Mouse (Mus musculus): Measurements from ENCODE around the gene Tsen34. TPM values are rescaled to one million over a fixed set of nuclear protein-coding genes. Genes with fewer than 3 reads are reported as not detected.
"Not testable (repeated sequence)": the region's sequence is repeated elsewhere in the genome, so short reads cannot be mapped to it uniquely, and the experiment has no call there.

Tsen34 gene
- polyA plus RNA-seq, 1 experiment from 2014 or later, result 286 TPM

DNA sequence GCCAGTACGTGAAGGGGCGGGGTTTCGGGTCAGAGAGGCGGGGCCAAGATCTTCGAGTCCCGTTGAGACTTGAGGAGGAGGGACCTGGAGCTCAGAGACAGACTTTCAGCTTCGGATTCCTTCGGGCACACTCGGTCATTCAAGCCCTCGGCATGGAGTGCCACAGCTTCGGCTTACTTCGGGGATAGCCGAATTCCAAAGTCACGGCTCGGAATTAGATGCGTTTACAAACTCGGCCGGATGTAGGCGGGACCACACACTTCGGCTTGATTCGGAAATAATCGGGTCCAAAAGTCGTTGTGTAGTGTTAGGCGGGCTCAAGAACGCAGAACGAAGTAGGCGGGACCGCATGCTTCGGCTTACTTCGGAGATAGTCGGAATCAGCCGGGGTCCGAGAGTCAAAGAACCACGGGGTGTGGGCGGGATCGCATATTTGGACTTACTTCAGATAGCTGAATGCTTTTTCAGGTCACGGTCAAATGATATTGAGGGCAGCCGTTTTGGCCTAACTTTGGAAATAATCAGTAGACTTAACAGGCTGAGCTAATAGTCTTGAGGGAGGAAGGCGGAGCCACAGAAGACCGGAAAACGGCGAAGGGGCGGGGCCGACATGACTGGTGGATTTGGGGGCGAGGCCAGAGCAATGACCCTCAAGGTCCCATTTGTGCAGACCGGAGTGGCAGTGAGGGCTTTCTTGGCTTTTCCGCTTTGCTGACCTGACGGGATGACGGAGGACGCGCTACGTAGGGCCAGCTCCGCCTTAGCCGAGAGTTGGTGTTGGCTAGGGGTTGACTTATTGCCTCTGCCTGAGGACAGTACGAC is 535 bp downstream of the Tsen34 start, which contains the start of gene Mboat7:
TSS of gene Mboat7 (minus strand) at position 537 of the 822 bp plus-strand sequence.
- under 1% methylated on average over 55 of the region's 55 CpGs for WGBS
- Histone ChIP-seq H3K9ac (peak within 1 kb of the TSS; percentile 90), H3K4me2 (peak within 1 kb of the TSS; percentile 90), H3K4me1 (peaks cover 25% of the 10 kb centered on the region), H3K9me3 (replicated peaks) (no peaks in the 10 kb centered on the region), H3K4me3 (replicated peaks) (peak within 1 kb of the TSS; percentile 76), H3K27me3 (no peaks in the 10 kb centered on the region), H3K27ac (peak within 1 kb of the TSS; percentile 99), H3K36me3 (peaks cover 43% of the 10 kb centered on the region)
- ATAC-seq (replicated peaks; ENCODE audit: low FRiP score), result peak; percentile 91

DNA sequence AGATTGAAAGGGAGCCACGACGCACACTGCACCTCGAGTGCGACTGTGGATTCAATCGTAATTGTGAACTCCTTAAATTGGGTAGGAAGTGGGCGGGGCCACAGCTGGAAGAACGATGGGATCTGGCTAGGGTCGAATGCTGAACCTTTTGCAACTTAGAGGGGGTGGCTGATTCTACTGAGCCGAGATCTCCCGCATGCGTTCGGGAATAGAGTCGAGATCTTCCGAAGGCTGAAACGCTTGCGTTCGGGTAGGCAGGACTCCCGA is 1.1 kb downstream of the Tsen34 start:
- peak overlapping the region; percentile 90 for H3K4me2 ChIP-seq
- under 1% methylated on average over 18 of the region's 18 CpGs for WGBS
- H3K36me3 ChIP-seq, result peaks cover 44% of the 10 kb centered on the region
- peak overlapping the region; percentile 90 for H3K9ac ChIP-seq
- no peak for ATAC-seq (replicated peaks; ENCODE audit: low FRiP score)
- H3K27ac ChIP-seq, result peak overlapping the region; percentile 99
- peak overlapping the region; percentile 76 for H3K4me3 ChIP-seq (replicated peaks)
- no peaks in the 10 kb centered on the region for H3K27me3 ChIP-seq
- peaks cover 25% of the 10 kb centered on the region for H3K4me1 ChIP-seq
- no peaks in the 10 kb centered on the region for H3K9me3 ChIP-seq (replicated peaks)

DNA sequence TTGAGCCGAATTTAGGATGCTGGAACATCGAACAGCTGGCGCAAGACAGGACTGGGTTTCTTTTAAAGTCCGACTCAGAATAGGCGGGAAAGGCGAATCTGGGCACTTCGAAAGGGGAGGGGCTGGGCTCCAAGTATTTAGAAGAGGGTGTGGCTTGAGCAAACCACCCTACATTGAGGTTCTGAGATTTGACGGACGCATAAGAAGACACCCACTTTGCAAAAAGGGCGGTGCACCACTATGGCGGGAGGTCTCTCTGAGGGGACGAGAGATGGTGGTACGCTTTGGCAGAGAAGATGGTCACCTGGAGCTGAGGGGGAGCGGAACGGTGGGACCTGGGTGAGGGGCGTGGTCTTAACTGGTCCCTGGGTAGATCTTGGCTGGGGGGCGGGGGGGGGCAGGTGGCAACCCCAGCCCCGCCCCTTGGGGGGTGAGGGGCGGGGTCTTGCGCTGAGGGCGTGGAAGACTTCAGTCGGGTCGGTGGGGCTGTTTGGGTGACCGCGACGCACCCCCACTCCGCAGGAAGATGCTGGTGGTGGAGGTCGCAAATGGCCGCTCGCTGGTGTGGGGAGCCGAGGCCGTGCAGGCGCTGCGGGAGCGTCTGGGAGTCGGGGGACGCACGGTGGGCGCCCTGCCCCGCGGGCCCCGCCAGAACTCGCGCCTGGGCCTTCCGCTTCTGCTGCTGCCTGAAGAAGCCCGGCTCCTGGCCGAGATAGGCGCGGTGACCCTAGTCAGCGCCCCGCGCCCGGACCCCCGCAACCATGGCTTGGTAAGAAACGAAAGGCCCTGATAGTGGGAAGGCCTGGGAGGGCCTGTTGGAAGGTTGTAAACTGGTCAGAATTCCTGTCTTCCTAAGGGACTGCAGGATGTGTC is 1.6 kb downstream of the Tsen34 start:
- Histone ChIP-seq H3K4me2 (peak overlapping the region; percentile 90), H3K27ac (peak overlapping the region; percentile 99), H3K9ac (peak overlapping the region; percentile 90), H3K36me3 (peaks cover 50% of the 10 kb centered on the region), H3K4me3 (replicated peaks) (peak overlapping the region; percentile 76), H3K9me3 (replicated peaks) (no peaks in the 10 kb centered on the region), H3K27me3 (no peaks in the 10 kb centered on the region), H3K4me1 (peaks cover 25% of the 10 kb centered on the region)
- ATAC-seq (replicated peaks; ENCODE audit: low FRiP score), result peak; percentile 72
- 1% methylated on average over 46 of the region's 55 CpGs for WGBS

DNA sequence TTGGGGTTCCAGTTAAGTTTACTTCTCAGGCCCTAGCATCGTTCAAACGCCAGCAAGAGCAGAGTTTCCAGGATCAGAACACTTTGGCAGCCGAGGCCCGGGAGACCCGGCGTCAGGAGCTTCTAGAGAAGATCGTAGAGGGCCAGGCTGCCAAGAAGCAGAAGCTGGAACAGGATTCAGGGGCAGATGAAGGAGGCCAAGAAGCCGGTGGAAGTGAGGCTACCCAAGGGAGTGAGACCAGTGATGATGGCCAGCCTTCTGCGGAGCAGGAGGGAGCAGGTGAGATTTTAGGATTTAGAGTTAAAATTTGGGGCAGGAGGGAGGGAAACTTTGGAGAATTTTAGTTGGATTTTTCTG is 2.3 kb downstream of the Tsen34 start:
- WGBS, result 2% methylated on average over 9 of the region's 9 CpGs
- Histone ChIP-seq H3K4me3 (replicated peaks) (peak overlapping the region; percentile 76), H3K4me2 (peak overlapping the region; percentile 90), H3K36me3 (peaks cover 54% of the 10 kb centered on the region), H3K4me1 (peaks cover 25% of the 10 kb centered on the region), H3K27ac (peak overlapping the region; percentile 99), H3K9ac (peak overlapping the region; percentile 90)
- not testable (repeated sequence) for ATAC-seq (replicated peaks; ENCODE audit: low FRiP score); H3K27me3 ChIP-seq; H3K9me3 ChIP-seq (replicated peaks)

DNA sequence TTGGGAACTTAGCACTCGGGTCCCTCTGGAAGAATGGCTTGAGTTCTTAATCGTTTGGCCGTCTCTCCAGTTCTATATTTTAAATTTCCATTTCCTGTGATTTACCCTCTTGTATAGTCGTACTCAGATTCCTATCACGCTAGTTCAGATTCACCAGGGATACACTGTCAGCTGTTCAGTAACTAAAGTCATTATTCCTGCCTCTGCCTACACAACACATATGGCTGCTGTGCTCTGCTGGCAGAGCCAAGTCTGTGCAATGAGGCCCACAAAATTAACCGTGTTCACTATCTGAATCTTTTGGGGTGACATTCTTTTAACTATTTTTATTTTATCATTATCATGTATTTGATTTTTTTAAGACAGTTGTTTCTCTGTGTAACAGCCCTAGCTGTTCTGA is 5.8 kb downstream of the Tsen34 start:
- peaks cover 12% of the 10 kb centered on the region for H3K4me1 ChIP-seq

DNA sequence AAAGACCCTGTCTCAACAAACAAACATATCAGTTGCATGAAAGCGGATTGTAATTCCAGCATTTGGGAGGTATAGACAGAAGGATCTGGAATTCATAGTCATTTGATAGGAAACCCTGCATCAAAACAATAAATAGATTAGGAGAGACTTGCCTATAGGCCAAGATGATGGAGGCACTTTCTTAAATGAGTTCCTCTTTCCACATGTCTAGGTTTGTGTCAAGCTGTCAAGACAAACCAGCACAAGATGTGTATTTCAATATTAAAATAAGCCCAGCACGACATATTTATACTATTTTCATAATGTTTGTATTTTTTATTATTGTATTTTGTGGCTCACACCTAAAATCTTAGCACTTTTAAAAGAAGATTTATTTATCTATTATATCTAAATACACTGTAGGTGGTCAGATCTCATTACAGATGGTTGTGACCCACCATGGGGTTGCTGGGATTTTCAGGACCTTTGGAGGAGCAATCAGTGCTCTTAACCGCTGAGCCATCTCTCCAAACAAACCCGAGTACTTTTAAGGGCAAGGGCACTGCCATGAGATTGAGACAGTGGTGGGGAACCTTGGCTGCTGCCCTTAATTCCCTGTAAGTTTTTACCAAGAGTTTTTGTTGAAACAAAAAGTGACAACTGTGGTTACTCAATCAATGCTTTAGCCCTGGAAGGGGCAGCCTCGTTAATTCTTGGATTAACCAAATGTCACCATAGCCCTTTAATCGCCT is 10.7 kb downstream of the Tsen34 start:
- Histone ChIP-seq H3K4me2 (peak overlapping the region; percentile 82), H3K36me3 (peaks cover 68% of the 10 kb centered on the region), H3K9ac (peak overlapping the region; percentile 49), H3K4me1 (peaks cover 20% of the 10 kb centered on the region), H3K9me3 (replicated peaks) (no peaks in the 10 kb centered on the region), H3K27ac (peak overlapping the region; percentile 96), H3K4me3 (replicated peaks) (peak overlapping the region; percentile 81), H3K27me3 (no peaks in the 10 kb centered on the region)
- WGBS, result 22% methylated on average over 6 of the region's 6 CpGs
- ATAC-seq (replicated peaks; ENCODE audit: low FRiP score), result peak; percentile 49

More for the DNA sequence above, 5.8 kb downstream of the Tsen34 start:
- no peak overlapping the region for H3K4me2 ChIP-seq
- no peaks in the 10 kb centered on the region for H3K9me3 ChIP-seq (replicated peaks)
- H3K27ac ChIP-seq, result no peak overlapping the region
- peaks cover 64% of the 10 kb centered on the region for H3K36me3 ChIP-seq
- H3K4me3 ChIP-seq (replicated peaks), result no peak overlapping the region
- WGBS, result 95% methylated on average over 6 of the region's 6 CpGs
- no peaks in the 10 kb centered on the region for H3K27me3 ChIP-seq
- no peak for ATAC-seq (replicated peaks; ENCODE audit: low FRiP score)
- H3K9ac ChIP-seq, result no peak overlapping the region

DNA sequence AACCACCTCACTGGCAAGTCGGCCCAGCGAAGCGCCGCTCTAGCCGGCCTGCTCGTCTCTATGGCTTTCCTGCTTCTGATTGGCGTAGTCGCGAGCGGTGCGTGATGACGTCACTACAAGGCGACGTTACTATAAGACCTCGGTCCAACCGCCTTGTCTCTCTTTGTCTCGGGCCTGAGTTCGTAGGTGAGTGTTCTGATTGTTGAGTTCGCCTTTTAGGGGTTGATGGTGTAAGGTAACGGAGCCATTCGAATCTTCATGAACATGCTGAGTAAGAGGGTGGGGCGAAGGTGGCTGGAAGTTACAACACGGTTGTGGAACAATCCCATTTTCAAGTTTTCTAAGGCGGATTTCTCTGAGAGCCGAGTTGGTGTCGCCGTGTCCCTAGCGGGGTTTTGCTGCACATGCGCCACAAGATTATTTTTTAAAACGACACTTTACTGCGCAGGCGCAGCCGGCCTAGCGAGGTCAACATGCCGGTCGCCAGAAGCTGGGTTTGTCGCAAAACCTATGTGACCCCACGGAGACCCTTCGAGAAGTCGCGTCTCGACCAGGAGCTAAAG is 11.3 kb downstream of the Tsen34 start, which contains the start of gene Rps9:
TSS of gene Rps9 (plus strand) at position 115 of the 563 bp plus-strand sequence.
- Histone ChIP-seq H3K9me3 (replicated peaks) (no peaks in the 10 kb centered on the region), H3K4me3 (replicated peaks) (peak within 1 kb of the TSS; percentile 81), H3K9ac (peak within 1 kb of the TSS; percentile 81), H3K4me2 (peak within 1 kb of the TSS; percentile 82), H3K36me3 (peaks cover 62% of the 10 kb centered on the region), H3K27ac (peak within 1 kb of the TSS; percentile 96), H3K27me3 (no peaks in the 10 kb centered on the region), H3K4me1 (peaks cover 20% of the 10 kb centered on the region)
- WGBS, result 1% methylated on average over 42 of the region's 42 CpGs
- ATAC-seq (replicated peaks; ENCODE audit: low FRiP score), result peak; percentile 94

DNA sequence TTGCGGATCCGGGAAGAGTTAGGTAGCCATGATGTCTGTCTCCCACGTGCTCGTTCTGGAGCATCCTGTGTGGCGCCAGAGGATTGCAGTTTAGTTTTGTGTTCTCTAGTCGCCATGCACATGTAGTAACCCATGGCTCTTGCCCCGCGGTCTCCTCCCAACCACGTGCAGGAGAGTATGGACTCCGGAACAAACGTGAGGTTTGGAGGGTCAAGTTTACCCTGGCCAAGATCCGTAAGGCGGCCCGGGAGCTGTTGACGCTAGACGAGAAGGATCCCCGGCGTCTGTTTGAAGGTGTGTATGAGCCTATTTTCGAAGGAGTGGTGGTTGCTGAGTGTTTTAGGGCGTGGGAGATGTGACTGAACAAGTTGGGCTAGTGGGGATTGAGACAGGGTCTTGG is 11.8 kb downstream of the Tsen34 start:
- Histone ChIP-seq H3K4me3 (replicated peaks) (peak overlapping the region; percentile 81), H3K4me1 (peaks cover 20% of the 10 kb centered on the region), H3K4me2 (peak overlapping the region; percentile 82), H3K27ac (peak overlapping the region; percentile 96), H3K9ac (peak overlapping the region; percentile 81), H3K9me3 (replicated peaks) (no peaks in the 10 kb centered on the region), H3K36me3 (peaks cover 57% of the 10 kb centered on the region), H3K27me3 (no peaks in the 10 kb centered on the region)
- WGBS, result 1% methylated on average over 20 of the region's 20 CpGs
- peak; percentile 31 for ATAC-seq (replicated peaks; ENCODE audit: low FRiP score)

DNA sequence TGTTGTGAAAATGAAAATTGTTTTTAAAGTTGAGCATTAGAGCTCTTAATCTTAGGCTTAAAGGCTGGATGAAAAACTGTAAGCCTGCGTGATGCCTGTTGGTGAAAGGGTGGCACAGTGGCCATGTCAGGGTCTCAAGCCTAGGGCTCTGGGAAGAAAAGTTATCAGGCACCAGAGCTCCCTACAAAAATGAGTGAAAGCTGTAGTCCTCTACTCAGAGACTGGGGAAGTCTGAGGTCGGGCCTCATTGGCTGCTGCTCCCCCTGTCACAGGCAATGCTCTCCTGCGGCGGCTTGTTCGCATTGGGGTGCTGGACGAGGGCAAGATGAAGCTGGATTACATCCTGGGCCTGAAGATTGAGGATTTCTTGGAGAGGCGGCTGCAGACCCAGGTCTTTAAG is 12.8 kb downstream of the Tsen34 start:
- 3% methylated on average over 7 of the region's 7 CpGs for WGBS
- ATAC-seq (replicated peaks; ENCODE audit: low FRiP score), result not testable (repeated sequence)
- H3K27ac ChIP-seq, result peak overlapping the region; percentile 96; the same call in 1 of the 2 replicates

DNA sequence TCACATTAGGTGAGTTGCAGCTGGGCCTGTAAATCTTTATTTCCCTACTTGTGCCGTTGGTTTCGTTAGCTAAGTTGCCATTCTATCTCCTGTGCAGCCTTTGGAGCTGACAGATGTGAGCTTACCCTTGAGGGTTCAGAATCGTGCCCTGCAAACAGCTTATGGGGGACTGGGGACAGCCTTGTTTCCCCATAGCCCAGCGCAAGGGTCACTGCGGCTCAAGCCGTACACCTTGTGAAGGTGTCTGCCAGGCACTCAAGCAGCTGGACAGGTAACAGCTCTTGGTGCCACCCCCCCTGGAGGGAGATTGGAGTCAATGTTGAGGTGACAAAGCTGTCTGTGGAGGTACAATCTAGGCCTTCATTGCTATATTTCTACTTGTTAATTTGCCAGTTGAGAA is 13.2 kb downstream of the Tsen34 start:
- H3K4me1 ChIP-seq, result peaks cover 20% of the 10 kb centered on the region
- 22% methylated on average over 6 of the region's 6 CpGs for WGBS
- peak overlapping the region; percentile 66 for H3K27ac ChIP-seq
- H3K36me3 ChIP-seq, result peaks cover 44% of the 10 kb centered on the region
- no peaks in the 10 kb centered on the region for H3K27me3 ChIP-seq
- peak overlapping the region; percentile 82 for H3K4me2 ChIP-seq
- ATAC-seq (replicated peaks; ENCODE audit: low FRiP score), result no peak
- peak overlapping the region; percentile 81 for H3K9ac ChIP-seq
- H3K9me3 ChIP-seq (replicated peaks), result no peaks in the 10 kb centered on the region
- H3K4me3 ChIP-seq (replicated peaks), result peak overlapping the region; percentile 81

More for the DNA sequence above, 12.8 kb downstream of the Tsen34 start:
- peak overlapping the region; percentile 81 for H3K4me3 ChIP-seq (replicated peaks)
- H3K27me3 ChIP-seq; H3K9me3 ChIP-seq (replicated peaks): not testable (repeated sequence)
- H3K36me3 ChIP-seq, result peaks cover 47% of the 10 kb centered on the region
- H3K4me2 ChIP-seq, result peak overlapping the region; percentile 82
- H3K4me1 ChIP-seq, result peaks cover 20% of the 10 kb centered on the region
- peak overlapping the region; percentile 81 for H3K9ac ChIP-seq

DNA sequence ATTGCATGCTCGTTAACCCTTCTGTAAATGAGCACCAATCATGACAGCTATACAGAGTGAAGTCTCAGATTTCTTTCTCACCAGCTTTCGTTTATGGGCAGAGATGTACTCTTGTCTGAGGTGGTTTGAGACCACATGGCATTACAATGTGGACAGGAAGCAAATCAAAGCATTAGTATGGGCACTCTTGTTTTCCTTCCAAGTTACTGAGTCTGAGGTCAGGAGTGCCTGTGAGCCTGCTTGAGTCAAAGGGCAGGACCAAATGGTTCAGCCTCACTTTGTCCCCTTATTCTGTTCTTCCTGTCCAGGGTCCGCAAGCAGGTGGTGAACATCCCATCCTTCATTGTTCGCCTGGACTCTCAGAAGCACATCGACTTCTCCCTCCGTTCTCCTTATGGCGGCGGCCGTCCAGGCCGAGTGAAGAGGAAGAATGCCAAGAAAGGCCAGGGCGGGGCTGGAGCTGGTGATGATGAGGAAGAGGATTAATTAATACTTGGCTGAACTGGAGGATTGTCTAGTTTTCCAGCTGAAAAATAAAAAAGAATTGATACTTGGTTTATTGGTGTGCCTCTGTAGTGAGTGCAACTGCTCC is 13.8 kb downstream of the Tsen34 start:
- ATAC-seq (replicated peaks; ENCODE audit: low FRiP score), result no peak
- H3K27me3 ChIP-seq, result no peaks in the 10 kb centered on the region
- peaks cover 38% of the 10 kb centered on the region for H3K36me3 ChIP-seq
- H3K4me3 ChIP-seq (replicated peaks), result peak overlapping the region; percentile 81
- H3K9ac ChIP-seq, result peak overlapping the region; percentile 81
- H3K4me2 ChIP-seq, result peak overlapping the region; percentile 82
- H3K27ac ChIP-seq, result peak overlapping the region; percentile 66
- no peaks in the 10 kb centered on the region for H3K9me3 ChIP-seq (replicated peaks)
- 56% methylated on average over 11 of the region's 11 CpGs for WGBS
- H3K4me1 ChIP-seq, result peaks cover 20% of the 10 kb centered on the region

Measured in kidney, embryonic 15.5 days (tissue).